Mouse (Mus musculus) lung, embryonic 14.5 days (tissue): ENCODE results near the gene Rsu1. TPM values are rescaled to one million over a fixed set of nuclear protein-coding genes. Genes with fewer than 3 reads are reported as not detected.

Experiments
- ATAC-seq: fragments of 200-750 bp; cut with Nextera tagmentation; 2 replicates; pipeline ENCODE4 v1.8.0; 2017; ENCODE audit warnings: mild to moderate bottlenecking, moderate TSS enrichment, moderate library complexity; ENCODE audit not compliant: insufficient read depth
- DNase-seq: peaks from one replicate; pipeline ENCODE4 v3.0.0-alpha.2; 2015
- H3K27ac ChIP-seq: fragments of 300-500 bp; sonication (generic); 2 replicates; pipeline ENCODE4 v1.5.1; 2014; ENCODE audit warnings: low read depth, mild to moderate bottlenecking, moderate library complexity
- H3K27me3 ChIP-seq: fragments of 300-500 bp; sonication (generic); 2 replicates; pipeline ENCODE4 v1.6.1; 2014; ENCODE audit warnings: low read length, control low read depth; ENCODE audit not compliant: insufficient read depth
- H3K36me3 ChIP-seq: fragments of 300-500 bp; sonication (generic); 2 replicates; pipeline ENCODE4 v1.6.1; 2014; ENCODE audit warnings: control low read depth; ENCODE audit not compliant: insufficient read depth
- H3K4me1 ChIP-seq: fragments of 300-500 bp; sonication (generic); 2 replicates; pipeline ENCODE4 v1.6.1; 2014; ENCODE audit warnings: antibody characterized with exemption, control low read depth; ENCODE audit not compliant: insufficient read depth
- H3K4me2 ChIP-seq: fragments of 300-500 bp; sonication (generic); 2 replicates; pipeline ENCODE4 v1.6.1; 2014; ENCODE audit warnings: mild to moderate bottlenecking
- H3K4me3 ChIP-seq: fragments of 300-500 bp; sonication (generic); 2 replicates; pipeline ENCODE4 v1.5.1; 2014; ENCODE audit warnings: low read depth, low read length
- H3K9ac ChIP-seq: fragments of 300-500 bp; sonication (generic); 2 replicates; pipeline ENCODE4 v1.6.1; 2014
- H3K9me3 ChIP-seq: fragments of 300-500 bp; sonication (generic); 2 replicates; pipeline ENCODE4 v1.6.1; 2016; ENCODE audit warnings: low read depth, low read length, control low read depth
- CTCF ChIP-seq: IDR thresholded peaks from 2 replicates; pipeline ENCODE4 v1.5.1; 2016; ENCODE audit warnings: antibody characterized with exemption, low read depth
- WGBS: fragments of 180-500 bp; shearing (Covaris S2); extraction: QIAGEN DNeasy Blood & Tissue Kit; methylation state at CpG from one replicate; pipeline ENCODE4 v1.1.7; 2014; 5-methylcytosine and 5-hydroxymethylcytosine counted together
- polyA plus RNA-seq: library from polyadenylated mRNA; unstranded; fragments of >200 nt; fragmentation: Nextera tagmentation; extraction: Ambion mirVana; gene quantifications from 2 replicates; pipeline ENCODE4 v1.2.1, GENCODE M21; 2014

Rsu1 gene
- polyA plus RNA-seq, 1 experiment from 2014 or later = 144 TPM

DNA sequence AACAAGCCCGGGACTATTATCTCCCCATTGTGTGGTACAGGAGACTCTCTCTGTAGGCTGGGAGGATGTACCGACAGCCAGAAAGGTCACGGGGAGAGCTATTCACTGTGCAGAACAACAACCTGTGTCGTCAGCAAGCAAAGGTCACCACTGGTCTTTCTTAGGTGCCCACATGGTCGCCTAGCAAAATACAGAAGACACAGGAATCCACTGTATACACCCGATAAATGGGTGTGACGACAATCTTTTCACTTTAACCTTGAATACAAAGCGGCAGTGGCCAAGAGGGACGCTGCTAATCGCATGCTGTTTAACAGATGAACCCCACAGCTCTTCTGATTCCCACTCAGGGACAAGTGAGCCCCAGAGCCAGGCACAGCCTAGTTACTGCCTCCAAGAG lies 141.4 kb downstream of the Rsu1 start:
- ATAC-seq (no peak), DNase-seq (no peak)
- no peaks in the 10 kb centered on the region for H3K4me1 ChIP-seq
- no peak overlapping the region for H3K4me2 ChIP-seq
- no peak overlapping the region for H3K9ac ChIP-seq
- H3K4me3 ChIP-seq = no peak overlapping the region
- no peak for TF ChIP-seq CTCF
- H3K36me3 ChIP-seq = no peaks in the 10 kb centered on the region
- 83% methylated on average over 10 of the region's 10 CpGs for WGBS
- H3K9me3 ChIP-seq = no peaks in the 10 kb centered on the region
- no peak overlapping the region for H3K27ac ChIP-seq
- no peaks in the 10 kb centered on the region for H3K27me3 ChIP-seq

DNA sequence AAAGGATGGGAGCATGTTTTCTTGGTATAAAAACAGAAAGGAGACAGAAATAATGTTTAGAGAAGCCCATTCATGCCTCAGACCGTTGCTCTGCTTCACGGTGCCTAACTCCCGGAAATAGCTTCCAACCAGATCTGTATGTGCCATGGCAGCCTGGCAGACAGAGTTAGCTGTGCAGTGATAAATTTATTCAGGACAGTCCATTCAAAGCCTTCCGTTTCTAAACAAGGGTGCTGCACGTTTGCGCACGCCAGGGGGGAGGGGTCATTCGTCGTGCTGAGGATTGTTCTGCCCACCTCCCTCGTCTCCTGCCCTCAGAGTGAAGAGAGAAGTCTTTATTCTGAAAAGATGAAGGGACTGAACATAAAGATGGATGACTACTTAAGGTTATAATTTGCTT lies 141.9 kb downstream of the Rsu1 start:
- Histone ChIP-seq H3K9me3 (no peaks in the 10 kb centered on the region), H3K4me3 (no peak overlapping the region), H3K9ac (no peak overlapping the region), H3K27me3 (no peaks in the 10 kb centered on the region), H3K27ac (no peak overlapping the region), H3K4me1 (no peaks in the 10 kb centered on the region), H3K4me2 (no peak overlapping the region), H3K36me3 (no peaks in the 10 kb centered on the region)
- WGBS = 60% methylated on average over 10 of the region's 10 CpGs
- TF ChIP-seq CTCF = no peak
- DNase-seq (no peak), ATAC-seq (no peak)

DNA sequence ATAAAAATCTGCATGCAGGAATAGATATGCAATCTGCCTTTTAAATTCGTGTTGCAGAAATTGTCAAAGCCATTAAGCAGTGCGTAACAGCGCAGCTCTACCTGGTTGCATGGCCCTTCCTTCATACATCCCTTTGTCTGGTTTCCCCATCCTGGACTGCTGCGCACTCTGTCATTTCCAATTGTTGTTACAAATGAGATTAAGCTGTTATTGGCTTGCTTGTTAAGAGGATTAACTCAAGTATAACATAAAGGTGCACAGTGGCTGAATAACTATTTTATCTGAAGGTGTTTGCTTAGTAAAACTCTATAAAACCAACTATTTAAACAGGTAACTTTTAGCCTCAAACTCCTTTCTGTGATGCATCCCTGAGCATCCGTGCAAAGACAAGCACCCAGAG lies 150.8 kb downstream of the Rsu1 start:
- no peak for DNase-seq
- Histone ChIP-seq H3K9me3 (no peaks in the 10 kb centered on the region), H3K4me2 (no peak overlapping the region), H3K4me3 (no peak overlapping the region), H3K27me3 (no peaks in the 10 kb centered on the region), H3K9ac (no peak overlapping the region), H3K27ac (no peak overlapping the region), H3K36me3 (no peaks in the 10 kb centered on the region), H3K4me1 (no peaks in the 10 kb centered on the region)
- no peak for TF ChIP-seq CTCF
- WGBS = 87% methylated on average over 5 of the region's 5 CpGs
- ATAC-seq = no peak

DNA sequence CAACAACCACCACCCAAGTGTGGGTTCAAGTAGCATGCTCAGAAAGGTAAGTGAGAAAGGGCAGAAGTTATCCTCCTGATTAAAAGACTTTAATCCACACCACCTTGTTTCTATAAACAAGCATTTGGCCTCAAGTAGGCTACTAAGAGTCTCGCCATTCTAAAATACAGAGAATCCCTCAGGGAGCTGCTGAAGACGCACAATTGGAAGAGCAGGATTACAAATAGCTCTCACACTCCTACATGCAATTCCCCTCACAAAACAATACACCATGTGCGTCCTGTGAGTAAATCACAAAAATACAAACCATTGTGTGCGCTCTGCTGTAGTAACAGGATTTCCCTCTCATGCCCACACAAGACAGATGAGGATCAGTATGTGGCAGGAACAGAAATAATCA lies 153.3 kb downstream of the Rsu1 start:
- H3K4me3 ChIP-seq = no peak overlapping the region
- ATAC-seq (no peak), DNase-seq (no peak)
- H3K27me3 ChIP-seq = no peaks in the 10 kb centered on the region
- no peaks in the 10 kb centered on the region for H3K4me1 ChIP-seq
- no peak overlapping the region for H3K27ac ChIP-seq
- no peaks in the 10 kb centered on the region for H3K36me3 ChIP-seq
- no peak for TF ChIP-seq CTCF
- H3K9me3 ChIP-seq = no peaks in the 10 kb centered on the region
- WGBS = 72% methylated on average over 4 of the region's 4 CpGs
- no peak overlapping the region for H3K4me2 ChIP-seq
- H3K9ac ChIP-seq = no peak overlapping the region

DNA sequence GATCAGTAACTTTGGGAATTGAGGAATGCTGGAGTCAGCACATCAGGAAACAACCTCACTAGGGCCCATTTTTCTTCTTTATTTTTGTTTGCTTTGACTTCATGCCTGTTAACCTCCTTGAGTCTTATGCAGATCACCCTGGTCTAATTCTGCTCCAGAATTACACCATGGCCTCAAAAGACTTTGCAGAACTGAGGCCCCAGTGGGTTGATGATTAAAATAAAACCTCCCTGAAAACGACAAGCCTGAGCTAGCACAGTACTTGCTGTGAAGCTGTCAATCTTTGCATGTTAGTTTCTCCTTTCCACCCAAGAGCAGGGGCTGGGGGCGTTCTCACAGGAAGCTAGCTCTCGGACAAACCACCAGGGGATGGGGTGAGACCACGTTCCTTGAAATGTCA lies 164.7 kb downstream of the Rsu1 start:
- no peaks in the 10 kb centered on the region for H3K4me1 ChIP-seq
- H3K9ac ChIP-seq = no peak overlapping the region
- H3K36me3 ChIP-seq = no peaks in the 10 kb centered on the region
- TF ChIP-seq CTCF = no peak
- WGBS = 17% methylated on average over 4 of the region's 4 CpGs
- H3K4me2 ChIP-seq = no peak overlapping the region
- H3K4me3 ChIP-seq = no peak overlapping the region
- no peaks in the 10 kb centered on the region for H3K27me3 ChIP-seq
- no peak for DNase-seq
- ATAC-seq = no peak
- H3K27ac ChIP-seq = no peak overlapping the region
- H3K9me3 ChIP-seq = no peaks in the 10 kb centered on the region

DNA sequence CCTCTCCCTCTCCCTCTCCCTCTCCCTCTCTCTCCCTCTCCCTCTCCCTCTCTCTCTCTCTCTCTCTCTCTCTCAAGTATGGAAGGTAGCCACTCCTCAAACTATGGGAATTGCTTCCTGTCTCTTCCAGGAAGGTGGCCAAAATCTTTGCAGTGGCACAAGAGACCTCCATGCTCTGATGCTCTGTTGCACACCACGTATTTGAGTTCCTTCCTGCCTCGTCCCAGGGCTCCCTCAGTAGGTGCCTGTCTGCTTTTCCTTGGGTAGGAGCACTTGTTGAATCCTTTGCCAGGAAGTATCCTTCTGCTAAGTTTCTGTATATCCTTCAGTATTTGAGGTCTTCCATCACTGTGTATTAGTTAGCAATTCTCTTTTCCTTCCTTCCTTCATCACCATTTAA lies 166.8 kb downstream of the Rsu1 start:
- Histone ChIP-seq H3K9me3 (no peaks in the 10 kb centered on the region), H3K9ac (no peak overlapping the region), H3K36me3 (no peaks in the 10 kb centered on the region), H3K4me2 (no peak overlapping the region), H3K4me1 (no peaks in the 10 kb centered on the region), H3K4me3 (no peak overlapping the region), H3K27me3 (no peaks in the 10 kb centered on the region), H3K27ac (no peak overlapping the region)
- no peak for TF ChIP-seq CTCF
- ATAC-seq = no peak
- 34% methylated on average over 2 of the region's 2 CpGs for WGBS
- no peak for DNase-seq

DNA sequence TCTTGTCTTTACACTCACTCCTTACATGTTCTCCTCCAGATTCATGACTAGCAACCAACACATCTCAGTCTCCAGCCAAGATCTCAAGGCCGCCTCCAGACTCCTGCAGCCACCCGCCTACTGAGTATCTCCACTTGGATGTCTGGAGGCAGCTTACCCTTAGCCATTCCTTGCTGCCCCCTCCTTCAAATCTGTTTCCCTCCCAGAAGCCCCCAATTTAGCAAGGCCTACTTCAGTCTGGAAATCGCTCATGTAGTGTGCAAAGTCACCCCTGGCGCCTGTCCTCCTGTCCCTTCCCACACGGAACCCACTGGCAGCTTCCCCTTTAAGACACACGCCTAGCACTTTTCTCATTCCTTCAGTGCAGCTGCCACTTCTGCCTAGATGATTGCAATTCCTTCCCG lies 167.4 kb downstream of the Rsu1 start:
- Histone ChIP-seq H3K27ac (no peak overlapping the region), H3K4me3 (no peak overlapping the region), H3K4me2 (no peak overlapping the region), H3K9me3 (no peaks in the 10 kb centered on the region), H3K36me3 (no peaks in the 10 kb centered on the region), H3K4me1 (no peaks in the 10 kb centered on the region), H3K27me3 (no peaks in the 10 kb centered on the region), H3K9ac (no peak overlapping the region)
- WGBS = 62% methylated on average over 7 of the region's 7 CpGs
- DNase-seq = no peak
- no peak for TF ChIP-seq CTCF
- no peak for ATAC-seq

DNA sequence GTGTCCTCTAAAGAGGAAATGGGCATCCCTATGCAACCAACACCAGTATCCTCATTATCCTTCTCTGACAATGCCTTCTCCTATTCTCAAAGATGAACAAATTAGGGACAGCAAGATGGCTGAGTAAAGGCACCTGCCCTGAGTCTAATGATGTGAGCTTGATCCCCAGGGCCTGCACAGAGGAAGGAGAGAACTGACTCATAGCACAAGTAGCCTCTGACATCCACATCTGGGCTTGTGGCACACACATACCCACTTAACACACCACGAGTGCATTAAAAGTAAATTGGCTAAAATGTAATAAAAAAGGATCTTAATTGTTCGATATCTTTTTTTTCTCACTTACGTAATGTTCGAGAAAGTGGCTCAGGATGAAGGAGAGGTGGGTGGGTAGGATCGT lies 177.2 kb downstream of the Rsu1 start:
- Histone ChIP-seq H3K27me3 (no peaks in the 10 kb centered on the region), H3K4me1 (no peaks in the 10 kb centered on the region), H3K4me2 (no peak overlapping the region), H3K27ac (no peak overlapping the region), H3K9ac (no peak overlapping the region), H3K9me3 (no peaks in the 10 kb centered on the region), H3K36me3 (no peaks in the 10 kb centered on the region), H3K4me3 (no peak overlapping the region)
- 94% methylated on average over 5 of the region's 5 CpGs for WGBS
- ATAC-seq = no peak
- DNase-seq = no peak
- no peak for TF ChIP-seq CTCF
